Mouse (Mus musculus) heart, adult 2 months (tissue): ENCODE measurements at regions not wholly inside any gene's neighbourhood (a gene's known extent, or its start where the extent isn't known, plus 50 kb on each side); places are given as distances from the start of the nearest gene placed in this dataset.

ENCODE experiments used
- DNase-seq, 2 experiments: peaks; one replicate each; pipeline ENCODE4 v3.0.0; 2021
- H3K27ac ChIP-seq: fragments of 200-600 bp; 2 replicates; pipeline ENCODE4 v1.8.1; 2022
- H3K27me3 ChIP-seq: fragments of 200-500 bp; 2 replicates; pipeline ENCODE4 v1.6.1; 2012; ENCODE audit warnings: mild to moderate bottlenecking, low read length, inconsistent platforms, mixed read lengths; ENCODE audit not compliant: control insufficient read depth, insufficient read depth
- H3K36me3 ChIP-seq: fragments of 200-500 bp; 2 replicates; pipeline ENCODE4 v1.6.1; 2012; ENCODE audit warnings: low read length, inconsistent platforms; ENCODE audit not compliant: control insufficient read depth, insufficient read depth
- H3K4me1 ChIP-seq: fragments of 200-500 bp; 2 replicates; pipeline ENCODE4 v1.6.1; 2011; ENCODE audit warnings: low read length; ENCODE audit not compliant: control insufficient read depth, insufficient read depth
- H3K4me3 ChIP-seq: fragments of 200-600 bp; 2 replicates; pipeline ENCODE4 v1.8.1; 2022
- H3K79me2 ChIP-seq: fragments of 200-500 bp; replicated peaks from 2 replicates; pipeline ENCODE4 v1.6.1; 2012; ENCODE audit warnings: mild to moderate bottlenecking, inconsistent platforms, low read length, moderate library complexity, mixed read lengths; ENCODE audit not compliant: control insufficient read depth, insufficient read depth
- H3K9ac ChIP-seq: fragments of 200-500 bp; 2 replicates; pipeline ENCODE4 v1.6.1; 2012; ENCODE audit warnings: low read depth, mild to moderate bottlenecking, control low read depth, inconsistent platforms, low read length, mixed read lengths
- CTCF ChIP-seq: fragments of 200-600 bp; IDR thresholded peaks from 2 replicates; pipeline ENCODE4 v1.8.1; 2022; ENCODE audit warnings: antibody characterized with exemption, mild to moderate bottlenecking, moderate library complexity
- EP300 ChIP-seq: fragments of 200-500 bp; IDR thresholded peaks from 2 replicates; pipeline ENCODE4 v1.6.1; 2011; ENCODE audit warnings: low read depth, low read length, control low read depth; ENCODE audit not compliant: insufficient read depth
- POLR2A ChIP-seq: fragments of 200-500 bp; IDR thresholded peaks from 2 replicates; pipeline ENCODE4 v1.6.1; 2011; ENCODE audit warnings: mild to moderate bottlenecking, low read depth, low read length, control low read depth; ENCODE audit not compliant: insufficient read depth
- WGBS: fragments of 180-500 bp; shearing (Covaris S2); methylation state at CpG from one replicate; pipeline ENCODE4 v1.1.7; 2018; 5-methylcytosine and 5-hydroxymethylcytosine counted together
- intact Hi-C: fragments of 180-260 bp; cut with DNase I; formaldehyde crosslinking; loops from one replicate; pipeline ENCODE4 v1.15.1; 2025

DNA sequence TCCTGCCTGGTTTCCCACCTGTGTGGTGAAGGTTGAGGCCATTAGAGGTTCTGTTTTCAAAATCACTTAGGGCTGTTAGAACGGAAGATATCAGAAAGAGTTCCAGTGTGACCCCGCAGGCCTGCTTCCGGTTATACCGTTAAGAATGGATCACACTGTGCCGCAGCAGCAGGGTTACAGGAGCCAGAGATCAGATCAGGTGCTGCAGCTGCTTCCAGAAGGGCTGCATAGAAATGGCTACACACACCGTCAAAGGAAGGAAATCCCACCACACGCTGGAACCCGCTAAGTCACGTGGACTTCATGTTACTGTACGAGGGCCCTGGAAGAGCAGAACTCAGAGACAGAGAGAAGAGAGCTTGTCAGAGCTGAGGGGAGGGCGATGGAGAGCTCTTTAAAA, 282.1 kb upstream of the Cxcr4 start:
- Histone ChIP-seq H3K27me3 (no peaks in the 10 kb centered on the region), H3K27ac (no peak overlapping the region), H3K4me3 (no peak overlapping the region), H3K79me2 (no peaks in the 10 kb centered on the region), H3K9ac (no peak overlapping the region), H3K36me3 (no peaks in the 10 kb centered on the region), H3K4me1 (no peaks in the 10 kb centered on the region)
- DNase-seq: no peak
- WGBS: 73% methylated on average over 11 of the region's 11 CpGs
- TF ChIP-seq CTCF (no peak), EP300 (no peak), POLR2A (no peak)
- intact Hi-C loops: loop anchor here (2.0 kb wide), 1 partner anchor 207 kb away; no protein-coding TSS in a partner anchor

DNA sequence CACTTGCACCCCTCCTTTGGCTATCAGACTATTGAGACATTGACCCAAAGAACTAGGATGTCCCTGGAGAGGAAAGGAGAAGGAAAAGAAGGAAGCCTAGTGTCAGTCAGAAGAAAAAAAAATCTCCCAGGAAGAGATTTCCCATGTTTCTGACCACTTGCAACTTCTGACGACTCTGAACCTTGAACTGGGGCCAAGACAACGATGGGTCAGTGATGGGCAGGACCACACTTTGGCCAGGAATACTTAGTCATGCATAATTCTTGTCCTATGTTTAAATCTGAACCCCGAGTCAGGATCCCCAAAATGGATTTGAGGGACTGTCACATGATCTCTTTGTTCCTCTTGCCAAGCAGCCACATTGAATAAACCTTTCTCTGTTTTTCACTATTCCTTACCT, 276.7 kb upstream of the Cxcr4 start:
- 48% methylated on average over 3 of the region's 3 CpGs for whole genome bisulfite sequencing
- intact Hi-C loops: no loop called here

DNA sequence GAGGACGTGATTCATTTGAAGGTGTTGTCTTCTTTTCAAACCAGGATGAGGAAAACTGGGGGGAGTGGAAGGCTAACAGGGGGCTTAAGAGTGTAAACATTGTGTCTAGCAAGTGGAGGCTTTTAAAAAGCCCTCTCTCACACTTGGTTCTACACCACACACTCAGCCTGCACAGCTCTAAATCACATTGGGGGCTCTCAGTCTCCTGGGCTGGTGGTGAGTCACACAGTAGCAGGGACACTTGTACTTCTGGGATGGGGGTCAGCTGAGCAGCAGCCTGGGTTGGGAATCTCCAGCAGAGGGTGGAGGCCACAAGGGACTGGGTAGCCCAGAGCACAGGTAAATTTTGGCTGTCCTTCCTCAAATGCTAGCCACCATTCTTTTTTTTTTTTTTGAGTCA, 268.4 kb upstream of the Cxcr4 start:
- TF ChIP-seq CTCF: no peak
- TF ChIP-seq POLR2A: no peak
- TF ChIP-seq EP300: no peak
- DNase-seq: no peak
- no peak overlapping the region for H3K27ac ChIP-seq
- H3K4me1 ChIP-seq: no peaks in the 10 kb centered on the region
- no peak overlapping the region for H3K4me3 ChIP-seq
- no peaks in the 10 kb centered on the region for H3K79me2 ChIP-seq
- H3K27me3 ChIP-seq: no peaks in the 10 kb centered on the region
- WGBS: 52% methylated on average over 1 of the region's 1 CpGs
- no peaks in the 10 kb centered on the region for H3K36me3 ChIP-seq
- no peak overlapping the region for H3K9ac ChIP-seq
- intact Hi-C loops: no loop called here

More for the DNA sequence above, 276.7 kb upstream of the Cxcr4 start:
- Histone ChIP-seq H3K4me1 (no peaks in the 10 kb centered on the region), H3K27ac (no peak overlapping the region), H3K79me2 (no peaks in the 10 kb centered on the region), H3K36me3 (no peaks in the 10 kb centered on the region), H3K27me3 (no peaks in the 10 kb centered on the region), H3K9ac (no peak overlapping the region), H3K4me3 (no peak overlapping the region)
- TF ChIP-seq EP300 (no peak), CTCF (no peak), POLR2A (no peak)
- no peak for DNase-seq

GRCm38 (mm10) chr1:128860094-128860493, 268.0 kb upstream of the Cxcr4 start:
- Histone ChIP-seq H3K79me2 (no peaks in the 10 kb centered on the region), H3K27ac (no peak overlapping the region), H3K4me1 (no peaks in the 10 kb centered on the region), H3K36me3 (no peaks in the 10 kb centered on the region), H3K27me3 (no peaks in the 10 kb centered on the region), H3K4me3 (no peak overlapping the region), H3K9ac (no peak overlapping the region)
- DNase-seq: no peak
- TF ChIP-seq POLR2A: no peak
- intact Hi-C loops: no loop called here
- 45% methylated on average over 7 of the region's 7 CpGs for WGBS

GRCm38 (mm10) chr1:128858661-128859060, 266.6 kb upstream of the Cxcr4 start:
- no peaks in the 10 kb centered on the region for H3K4me1 ChIP-seq
- TF ChIP-seq EP300: no peak
- no peaks in the 10 kb centered on the region for H3K36me3 ChIP-seq
- no peak overlapping the region for H3K27ac ChIP-seq
- no peak for DNase-seq
- intact Hi-C loops: no loop called here
- H3K27me3 ChIP-seq: no peaks in the 10 kb centered on the region
- WGBS: 80% methylated on average over 2 of the region's 2 CpGs
- H3K9ac ChIP-seq: no peak overlapping the region
- H3K4me3 ChIP-seq: no peak overlapping the region
- no peaks in the 10 kb centered on the region for H3K79me2 ChIP-seq

- no peaks in the 10 kb centered on the region for H3K36me3 ChIP-seq
- H3K4me1 ChIP-seq: no peaks in the 10 kb centered on the region
- H3K27me3 ChIP-seq: no peaks in the 10 kb centered on the region
- intact Hi-C loops: no loop called here
- DNase-seq: no peak
- no peak overlapping the region for H3K9ac ChIP-seq
- no peak overlapping the region for H3K27ac ChIP-seq
- H3K79me2 ChIP-seq: no peaks in the 10 kb centered on the region
- 53% methylated on average over 2 of the region's 2 CpGs for WGBS
- no peak overlapping the region for H3K4me3 ChIP-seq
- no peak for TF ChIP-seq POLR2A
- TF ChIP-seq CTCF: no peak
- no peak for TF ChIP-seq EP300
Observed at GRCm38 (mm10) chr1:128856933-128857332, 264.8 kb upstream of the Cxcr4 start.

DNA sequence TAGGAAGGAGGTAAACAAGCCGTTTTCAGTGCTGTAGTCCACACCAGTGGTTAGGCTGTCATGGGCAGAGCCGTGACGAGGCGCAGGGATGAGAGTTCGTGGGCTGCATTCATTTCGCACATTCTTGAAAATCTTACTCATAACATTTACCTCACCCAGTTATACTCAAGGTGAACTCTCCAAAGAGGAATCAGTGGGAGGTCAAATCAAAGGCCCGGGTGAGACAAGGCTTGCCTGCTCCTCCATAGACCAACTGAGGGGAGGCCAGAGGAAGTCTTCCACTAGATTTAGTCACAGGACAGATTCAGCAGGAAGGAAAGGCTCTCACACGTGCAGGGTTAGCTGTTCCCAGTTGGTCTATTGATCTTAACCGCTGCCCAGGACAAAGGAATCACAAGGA, 262.6 kb upstream of the Cxcr4 start:
- Histone ChIP-seq H3K36me3 (no peaks in the 10 kb centered on the region), H3K79me2 (no peaks in the 10 kb centered on the region), H3K4me1 (no peaks in the 10 kb centered on the region), H3K9ac (no peak overlapping the region), H3K27me3 (no peaks in the 10 kb centered on the region), H3K27ac (no peak overlapping the region), H3K4me3 (no peak overlapping the region)
- TF ChIP-seq POLR2A (no peak), EP300 (no peak), CTCF (no peak)
- intact Hi-C loops: no loop called here
- WGBS: 62% methylated on average over 9 of the region's 9 CpGs
- DNase-seq: no peak
